Mouse (Mus musculus) C2C12 (cell line): ENCODE data around the gene Ccdc158.

Experiments used
- CEBPB ChIP-seq: IDR thresholded peaks from one replicate; pipeline ENCODE4 v1.6.1; 2011; ENCODE audit warnings: low read depth, mild to moderate bottlenecking, control low read depth, moderate library complexity
- CTCF ChIP-seq: IDR thresholded peaks from one replicate; pipeline ENCODE4 v1.5.1; 2011; ENCODE audit not compliant: control insufficient read depth, insufficient read depth, insufficient read length
- MAX ChIP-seq: IDR thresholded peaks from one replicate; pipeline ENCODE4 v1.6.1; 2011; ENCODE audit warnings: mild to moderate bottlenecking, control low read depth
- MYOD1 ChIP-seq: IDR thresholded peaks from one replicate; pipeline ENCODE4 v1.6.1; 2011; ENCODE audit warnings: low read depth; ENCODE audit not compliant: control insufficient read depth, insufficient read length
- MYOG ChIP-seq: IDR thresholded peaks from one replicate; pipeline ENCODE4 v1.6.1; 2011; ENCODE audit not compliant: control insufficient read depth, insufficient read length; ENCODE audit errors: extremely low read depth
- USF1 ChIP-seq: IDR thresholded peaks from one replicate; pipeline ENCODE4 v1.6.1; 2011; ENCODE audit warnings: low read depth, mild to moderate bottlenecking, control low read depth, moderate library complexity

DNA sequence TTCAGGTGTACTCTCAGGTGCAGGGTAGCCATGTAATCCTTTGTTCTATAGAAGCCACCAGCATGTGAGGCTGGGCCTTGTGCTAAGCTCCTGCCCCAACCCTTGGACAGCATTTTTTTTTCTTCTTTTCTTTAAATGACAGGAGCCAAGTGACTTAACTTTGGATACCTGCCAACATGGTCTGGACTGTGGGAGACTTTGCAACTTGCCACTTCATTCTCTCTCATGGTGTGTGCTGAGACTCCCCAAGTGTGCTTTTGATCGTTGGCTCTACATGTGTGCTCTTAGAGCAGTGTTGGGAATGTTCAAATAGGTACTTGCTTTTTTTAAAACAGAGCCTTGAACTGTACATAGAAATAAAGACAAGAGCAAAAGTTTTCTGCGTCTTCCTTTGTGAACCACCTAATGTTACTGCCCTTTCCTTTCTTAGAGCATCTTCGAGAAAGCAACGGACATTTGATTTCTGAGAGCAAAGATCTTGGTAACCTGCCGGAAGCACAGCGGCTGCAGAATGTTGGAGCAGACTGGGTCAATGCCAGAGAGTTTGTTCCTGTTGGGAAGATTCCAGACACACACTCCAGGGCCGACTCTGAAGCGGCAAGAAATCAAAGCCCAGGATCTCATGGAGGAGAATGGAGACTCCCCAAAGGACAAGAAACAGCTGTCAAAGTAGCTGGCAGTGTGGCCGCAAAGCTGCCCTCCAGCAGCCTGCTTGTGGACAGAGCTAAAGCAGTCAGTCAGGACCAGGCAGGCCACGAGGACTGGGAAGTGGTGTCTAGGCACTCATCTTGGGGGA lies 70.4 kb downstream of the Ccdc158 start:
- TF ChIP-seq USF1, result no peak
- no peak for TF ChIP-seq CTCF
- TF ChIP-seq MYOG, result no peak
- no peak for TF ChIP-seq MYOD1
- TF ChIP-seq MAX, result no peak
- no peak for TF ChIP-seq CEBPB
